Mouse (Mus musculus) embryonic facial prominence, embryonic 10.5 days (tissue): ENCODE measurements around the gene Sept11. TPM values are rescaled to one million over a fixed set of nuclear protein-coding genes. Genes with fewer than 3 reads are reported as not detected.

Experiments used
- DNase-seq: peaks from one replicate; pipeline ENCODE4 v3.0.0-alpha.2; 2017; ENCODE audit warnings: low spot score
- H3K27ac ChIP-seq: fragments of 300-500 bp; sonication (generic); replicated peaks from 2 replicates; pipeline ENCODE4 v1.5.1; 2016; ENCODE audit warnings: mild to moderate bottlenecking
- H3K27me3 ChIP-seq: fragments of 300-500 bp; sonication (generic); replicated peaks from 2 replicates; pipeline ENCODE4 v1.6.1; 2016; ENCODE audit warnings: low read depth, mild to moderate bottlenecking; ENCODE audit not compliant: poor library complexity, severe bottlenecking
- H3K36me3 ChIP-seq: fragments of 300-500 bp; sonication (generic); replicated peaks from 2 replicates; pipeline ENCODE4 v1.6.1; 2016; ENCODE audit warnings: mild to moderate bottlenecking, moderate library complexity
- H3K4me1 ChIP-seq: fragments of 300-500 bp; sonication (generic); 2 replicates; pipeline ENCODE4 v1.6.1; 2016
- H3K4me3 ChIP-seq: fragments of 300-500 bp; sonication (generic); 2 replicates; pipeline ENCODE4 v1.5.1; 2016; ENCODE audit warnings: mild to moderate bottlenecking, moderate library complexity
- H3K9me3 ChIP-seq: fragments of 300-500 bp; sonication (generic); 2 replicates; pipeline ENCODE4 v1.6.1; 2016; ENCODE audit warnings: mild to moderate bottlenecking
- WGBS: fragments of 180-500 bp; shearing (Covaris S2); methylation state at CpG from one replicate; pipeline ENCODE4 v1.1.7; 2016; 5-methylcytosine and 5-hydroxymethylcytosine counted together
- polyA plus RNA-seq: library from polyadenylated mRNA; unstranded; fragments of >200 nt; fragmentation: Nextera tagmentation; extraction: Ambion mirVana; gene quantifications from 2 replicates; pipeline ENCODE4 v1.2.1, GENCODE M21; 2016

Gene Sept11
- polyA plus RNA-seq, 1 experiment from 2014 or later = 294 TPM

- WGBS = 92% methylated on average over 9 of the region's 9 CpGs
- no peak for DNase-seq
- Histone ChIP-seq H3K27ac (no peak overlapping the region), H3K27me3 (no peaks in the 10 kb centered on the region), H3K36me3 (peaks cover 70% of the 10 kb centered on the region), H3K9me3 (peaks cover 4% of the 10 kb centered on the region; the same call in 1 of the 2 replicates), H3K4me1 (peaks cover 35% of the 10 kb centered on the region), H3K4me3 (no peak overlapping the region)
Measured at GRCm38 (mm10) chr5:93139350-93139749, 46.1 kb downstream of the Sept11 start.

GRCm38 (mm10) chr5:93140747-93141146 lies 47.5 kb downstream of the Sept11 start:
- Histone ChIP-seq H3K4me3 (no peak overlapping the region), H3K9me3 (peaks cover 4% of the 10 kb centered on the region; the same call in 1 of the 2 replicates), H3K27ac (no peak overlapping the region), H3K4me1 (peaks cover 33% of the 10 kb centered on the region), H3K36me3 (peaks cover 81% of the 10 kb centered on the region), H3K27me3 (no peaks in the 10 kb centered on the region)
- WGBS = 86% methylated on average over 5 of the region's 5 CpGs
- no peak for DNase-seq

- Histone ChIP-seq H3K9me3 (peaks cover under 1% of the 10 kb centered on the region; the same call in 1 of the 2 replicates), H3K4me3 (no peak overlapping the region), H3K27me3 (no peaks in the 10 kb centered on the region), H3K36me3 (peaks cover 90% of the 10 kb centered on the region), H3K27ac (no peak overlapping the region), H3K4me1 (peaks cover 28% of the 10 kb centered on the region)
- WGBS = 72% methylated on average over 12 of the region's 12 CpGs
- no peak for DNase-seq
Measured at GRCm38 (mm10) chr5:93143360-93144091, 50.3 kb downstream of the Sept11 start.

- Histone ChIP-seq H3K4me1 (peaks cover 35% of the 10 kb centered on the region), H3K27ac (no peak overlapping the region), H3K36me3 (peaks cover 88% of the 10 kb centered on the region), H3K27me3 (no peaks in the 10 kb centered on the region), H3K4me3 (no peak overlapping the region), H3K9me3 (no peaks in the 10 kb centered on the region)
- 47% methylated on average over 5 of the region's 5 CpGs for WGBS
- DNase-seq = no peak
Measured at GRCm38 (mm10) chr5:93144874-93145273, 51.6 kb downstream of the Sept11 start.

GRCm38 (mm10) chr5:93145504-93145903 lies 52.3 kb downstream of the Sept11 start:
- no peaks in the 10 kb centered on the region for H3K9me3 ChIP-seq
- peaks cover 41% of the 10 kb centered on the region for H3K4me1 ChIP-seq
- no peak overlapping the region for H3K27ac ChIP-seq
- no peak overlapping the region for H3K4me3 ChIP-seq
- no peak for DNase-seq
- H3K27me3 ChIP-seq = no peaks in the 10 kb centered on the region
- 86% methylated on average over 6 of the region's 6 CpGs for WGBS
- peaks cover 88% of the 10 kb centered on the region for H3K36me3 ChIP-seq

GRCm38 (mm10) chr5:93149969-93150777 lies 56.9 kb downstream of the Sept11 start:
- no peak overlapping the region for H3K4me3 ChIP-seq

GRCm38 (mm10) chr5:93151985-93152384 lies 58.7 kb downstream of the Sept11 start:
- 82% methylated on average over 6 of the region's 6 CpGs for WGBS
- H3K4me3 ChIP-seq = no peak overlapping the region

More at GRCm38 (mm10) chr5:93149969-93150777, 56.9 kb downstream of the Sept11 start:
- H3K27ac ChIP-seq = no peak overlapping the region
- no peak for DNase-seq
- H3K36me3 ChIP-seq = peaks cover 93% of the 10 kb centered on the region
- no peaks in the 10 kb centered on the region for H3K9me3 ChIP-seq
- H3K27me3 ChIP-seq = no peaks in the 10 kb centered on the region
- 81% methylated on average over 12 of the region's 12 CpGs for WGBS
- peaks cover 44% of the 10 kb centered on the region for H3K4me1 ChIP-seq

GRCm38 (mm10) chr5:93152451-93152850 lies 59.2 kb downstream of the Sept11 start:
- no peaks in the 10 kb centered on the region for H3K27me3 ChIP-seq
- peaks cover 95% of the 10 kb centered on the region for H3K36me3 ChIP-seq
- 89% methylated on average over 4 of the region's 4 CpGs for WGBS
- peaks cover 33% of the 10 kb centered on the region for H3K4me1 ChIP-seq
- 0 out of 2 replicates have a peak overlapping the region, but pooled peaks have one; percentile 46 for H3K27ac ChIP-seq
- DNase-seq = no peak
- H3K9me3 ChIP-seq = no peaks in the 10 kb centered on the region
- no peak overlapping the region for H3K4me3 ChIP-seq

More at GRCm38 (mm10) chr5:93151985-93152384, 58.7 kb downstream of the Sept11 start:
- H3K27ac ChIP-seq = peak overlapping the region; percentile 46; the same call in 1 of the 2 replicates
- H3K9me3 ChIP-seq = no peaks in the 10 kb centered on the region
- DNase-seq = no peak
- no peaks in the 10 kb centered on the region for H3K27me3 ChIP-seq
- H3K36me3 ChIP-seq = peaks cover 94% of the 10 kb centered on the region
- H3K4me1 ChIP-seq = peaks cover 33% of the 10 kb centered on the region

- WGBS = 91% methylated on average over 11 of the region's 11 CpGs
- H3K9me3 ChIP-seq = no peaks in the 10 kb centered on the region
- peaks cover 99% of the 10 kb centered on the region for H3K36me3 ChIP-seq
- no peaks in the 10 kb centered on the region for H3K27me3 ChIP-seq
- H3K4me3 ChIP-seq = no peak overlapping the region
- DNase-seq = no peak
- H3K27ac ChIP-seq = no peak overlapping the region
- peaks cover 29% of the 10 kb centered on the region for H3K4me1 ChIP-seq
Measured at GRCm38 (mm10) chr5:93154401-93154800, 61.2 kb downstream of the Sept11 start.

GRCm38 (mm10) chr5:93163541-93163940 lies 70.3 kb downstream of the Sept11 start:
- Histone ChIP-seq H3K4me1 (peaks cover 8% of the 10 kb centered on the region), H3K9me3 (no peaks in the 10 kb centered on the region), H3K27me3 (no peaks in the 10 kb centered on the region), H3K4me3 (no peak overlapping the region), H3K27ac (no peak overlapping the region), H3K36me3 (peaks cover 100% of the 10 kb centered on the region)
- WGBS = 83% methylated on average over 3 of the region's 3 CpGs
- peak; percentile 36 for DNase-seq

- WGBS = 95% methylated on average over 11 of the region's 11 CpGs
- Histone ChIP-seq H3K36me3 (peaks cover 97% of the 10 kb centered on the region), H3K27ac (peak overlapping the region; percentile 63)
Measured at GRCm38 (mm10) chr5:93167919-93168516, 74.8 kb downstream of the Sept11 start.

GRCm38 (mm10) chr5:93168654-93169053 lies 75.4 kb downstream of the Sept11 start:
- Histone ChIP-seq H3K9me3 (no peaks in the 10 kb centered on the region), H3K27ac (peak overlapping the region; percentile 63), H3K27me3 (no peaks in the 10 kb centered on the region), H3K4me1 (peaks cover 12% of the 10 kb centered on the region), H3K36me3 (peaks cover 97% of the 10 kb centered on the region), H3K4me3 (no peak overlapping the region)
- DNase-seq = peak; percentile 33
- 64% methylated on average over 6 of the region's 6 CpGs for WGBS

More at GRCm38 (mm10) chr5:93167919-93168516, 74.8 kb downstream of the Sept11 start:
- Histone ChIP-seq H3K9me3 (no peaks in the 10 kb centered on the region), H3K4me3 (no peak overlapping the region), H3K4me1 (peaks cover 12% of the 10 kb centered on the region), H3K27me3 (no peaks in the 10 kb centered on the region)
- no peak for DNase-seq
